Mouse (Mus musculus): ENCODE data around the gene Fcgr1.

DNA sequence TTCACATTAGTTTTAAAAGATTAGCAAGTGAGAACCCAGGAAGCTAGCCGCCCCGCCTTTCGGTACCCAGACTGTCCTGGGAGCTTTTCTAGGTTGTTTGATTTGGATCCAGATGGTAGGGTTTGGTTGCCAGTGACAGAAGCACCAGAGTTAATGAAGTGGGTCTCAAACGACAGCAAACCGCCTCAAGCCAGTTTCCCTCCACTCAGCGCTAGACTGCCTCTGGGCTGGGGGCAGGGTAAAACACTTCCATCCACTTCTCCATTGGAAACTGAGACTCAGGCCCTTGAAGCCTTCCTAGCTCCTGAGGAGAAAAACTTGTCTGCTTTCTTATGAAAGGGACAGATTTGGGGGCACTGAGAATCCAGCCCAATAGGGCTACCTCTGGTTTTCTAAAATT, 1.1 kb downstream of the Fcgr1 start:
- TF ChIP-seq CTCF (IDR thresholded peaks at IDR 0.05) (no peak), EP300 (IDR thresholded peaks at IDR 0.05; ENCODE audit: insufficient read depth, low read depth, low read length) (no peak), POLR2A (IDR thresholded peaks at IDR 0.05; ENCODE audit: insufficient read depth, low read depth, low read length) (no peak)

All from heart, adult 2 months (tissue).